Mouse (Mus musculus) subcutaneous adipose tissue, adult 2 months (tissue): ENCODE results near the gene Mtnr1a. TPM values are rescaled to one million over a fixed set of nuclear protein-coding genes. Genes with fewer than 3 reads are reported as not detected.

Experiments used
- polyA plus RNA-seq: library from polyadenylated mRNA; depleted of rRNA; stranded (reverse); fragments of >200 nt; gene quantifications from 2 replicates; pipeline ENCODE4 v1.2.3, GENCODE M21; 2012; ENCODE audit warnings: low replicate concordance; rRNA removed

The Mtnr1a gene
- not detected in 2 replicates for polyA plus RNA-seq

DNA sequence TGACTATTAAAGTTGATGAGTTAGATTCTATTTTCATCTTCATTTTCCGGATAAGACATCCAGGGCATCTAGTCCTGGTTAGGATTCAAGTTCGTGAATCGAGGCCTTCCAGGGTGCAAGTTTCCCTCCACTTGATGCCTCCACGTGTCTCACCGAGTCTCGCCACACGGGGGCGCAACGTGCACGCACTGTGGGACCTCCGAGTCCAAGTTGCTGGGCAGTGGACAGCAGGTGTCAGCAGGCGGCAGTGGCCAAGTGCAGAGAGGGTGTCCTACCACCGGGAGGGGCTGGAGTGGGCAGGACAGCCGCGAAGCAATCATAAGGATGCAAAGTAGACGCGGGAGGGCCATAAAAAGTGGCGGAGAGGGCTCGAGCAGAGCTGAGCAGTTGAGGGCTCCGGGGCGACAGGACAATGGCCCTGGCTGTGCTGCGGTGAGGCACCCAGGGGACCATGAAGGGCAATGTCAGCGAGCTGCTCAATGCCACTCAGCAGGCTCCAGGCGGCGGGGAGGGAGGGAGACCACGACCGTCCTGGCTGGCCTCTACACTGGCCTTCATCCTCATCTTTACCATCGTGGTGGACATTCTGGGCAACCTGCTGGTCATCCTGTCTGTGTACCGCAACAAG, at the start of gene Mtnr1a:
Mtnr1a (plus strand) TSS at position 379 of the 628 bp plus-strand sequence.

Other genes with a start within 250 kb of the Mtnr1a start
- gene Fat1, start 133.7 kb upstream of the Mtnr1a start, polyA plus RNA-seq = 21.8 and 34.9 TPM in 2 replicates
- not detected in 2 replicates for gene F11, start 192.9 kb downstream of the Mtnr1a start, polyA plus RNA-seq
- gene Klkb1, start 225.7 kb downstream of the Mtnr1a start, polyA plus RNA-seq = 0.12 and 0.13 TPM in 2 replicates
- gene Gm45753, start 239.3 kb downstream of the Mtnr1a start, polyA plus RNA-seq = not detected in 2 replicates